Mouse (Mus musculus): ENCODE data around the gene Slc25a19.

Slc25a19 gene

DNA sequence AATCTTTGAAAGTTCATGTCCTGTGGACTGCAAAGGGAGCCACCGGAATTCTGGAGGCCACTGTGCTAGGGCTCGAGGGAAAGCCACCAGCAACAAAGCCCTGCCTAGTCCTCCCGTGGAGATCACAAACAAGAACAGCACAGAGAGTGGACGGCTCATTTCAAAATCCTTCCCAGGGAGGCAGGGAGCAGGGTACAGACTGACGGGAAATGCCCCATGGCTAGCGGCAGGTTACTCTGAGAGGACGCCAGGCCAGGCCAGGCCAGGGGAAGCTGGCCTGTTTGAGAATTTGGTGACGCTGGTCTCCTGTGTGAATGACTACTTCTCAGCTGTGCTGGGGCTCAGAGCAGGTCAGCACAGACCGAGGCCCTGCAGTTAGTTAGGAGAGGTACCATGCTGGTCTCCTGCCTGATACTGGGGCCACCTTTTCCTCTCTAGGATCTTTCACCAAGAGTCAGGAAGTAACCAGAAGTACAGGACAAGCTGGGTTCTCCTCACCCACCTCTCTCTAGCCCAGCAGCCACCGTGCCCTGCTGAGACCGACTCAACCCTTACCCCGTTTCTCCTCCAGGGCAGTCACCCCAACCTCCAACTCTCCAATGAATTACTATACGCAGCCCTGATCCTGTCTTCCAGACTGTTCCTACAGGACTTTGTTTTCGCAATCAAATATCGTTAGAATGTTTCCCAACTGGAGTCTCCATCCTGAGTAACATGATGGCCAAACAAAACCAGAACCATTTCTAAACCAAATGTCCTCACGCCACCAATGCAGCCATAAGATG is 9.2 kb downstream of the Slc25a19 start:
- DNase-seq (ENCODE audit: low spot score in 2 of 2) = no peak

DNA sequence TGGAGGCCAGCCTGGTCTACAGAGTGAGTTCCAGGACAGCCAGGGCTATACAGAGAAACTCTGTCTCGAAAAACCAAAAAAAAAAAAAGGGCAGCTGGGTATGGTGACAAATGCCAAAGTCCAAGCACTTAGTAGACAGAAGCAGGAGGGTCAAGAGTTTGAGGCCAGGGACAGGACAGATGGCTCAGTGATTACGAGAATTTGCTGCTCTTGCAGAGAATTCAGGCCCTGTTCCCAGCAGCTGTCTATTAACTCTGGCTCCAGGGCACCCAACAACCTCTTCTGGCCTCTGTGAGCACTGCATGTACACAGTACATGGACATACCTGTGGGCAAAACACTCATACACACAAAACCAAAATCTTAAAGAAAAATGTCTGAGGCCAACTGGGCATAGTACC is 10.1 kb downstream of the Slc25a19 start:
- no peak for DNase-seq (ENCODE audit: low spot score in 2 of 2)

- no peak for DNase-seq (ENCODE audit: low spot score in 2 of 2)
Observed at GRCm38 (mm10) chr11:115616893-115617292, 11.2 kb downstream of the Slc25a19 start.

DNA sequence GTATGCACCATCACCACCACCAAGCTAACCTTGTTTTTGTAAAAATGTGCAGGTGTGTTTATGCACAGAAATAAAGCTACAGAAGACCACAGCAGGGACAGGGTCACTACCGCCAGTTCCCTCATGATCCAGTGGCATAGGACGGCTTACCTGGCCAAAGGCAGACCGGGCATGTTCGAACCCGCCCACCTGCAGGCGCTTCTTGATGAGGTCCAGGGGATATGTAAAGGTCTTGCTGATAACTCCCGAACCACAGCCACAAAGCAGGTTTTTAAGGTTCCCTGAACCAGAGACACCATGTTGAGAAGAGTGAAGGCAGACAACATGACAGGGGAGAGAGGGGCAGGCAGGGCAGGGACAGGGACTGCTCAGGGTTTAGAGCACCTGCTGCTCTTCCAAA is 11.7 kb downstream of the Slc25a19 start:
- no peak for DNase-seq (ENCODE audit: low spot score in 2 of 2)

- no peak for DNase-seq (ENCODE audit: low spot score in 2 of 2)
Observed at GRCm38 (mm10) chr11:115615875-115616274, 12.2 kb downstream of the Slc25a19 start.

- DNase-seq (ENCODE audit: low spot score in 2 of 2) = no peak
Observed at GRCm38 (mm10) chr11:115615108-115615825, 12.8 kb downstream of the Slc25a19 start.

DNA sequence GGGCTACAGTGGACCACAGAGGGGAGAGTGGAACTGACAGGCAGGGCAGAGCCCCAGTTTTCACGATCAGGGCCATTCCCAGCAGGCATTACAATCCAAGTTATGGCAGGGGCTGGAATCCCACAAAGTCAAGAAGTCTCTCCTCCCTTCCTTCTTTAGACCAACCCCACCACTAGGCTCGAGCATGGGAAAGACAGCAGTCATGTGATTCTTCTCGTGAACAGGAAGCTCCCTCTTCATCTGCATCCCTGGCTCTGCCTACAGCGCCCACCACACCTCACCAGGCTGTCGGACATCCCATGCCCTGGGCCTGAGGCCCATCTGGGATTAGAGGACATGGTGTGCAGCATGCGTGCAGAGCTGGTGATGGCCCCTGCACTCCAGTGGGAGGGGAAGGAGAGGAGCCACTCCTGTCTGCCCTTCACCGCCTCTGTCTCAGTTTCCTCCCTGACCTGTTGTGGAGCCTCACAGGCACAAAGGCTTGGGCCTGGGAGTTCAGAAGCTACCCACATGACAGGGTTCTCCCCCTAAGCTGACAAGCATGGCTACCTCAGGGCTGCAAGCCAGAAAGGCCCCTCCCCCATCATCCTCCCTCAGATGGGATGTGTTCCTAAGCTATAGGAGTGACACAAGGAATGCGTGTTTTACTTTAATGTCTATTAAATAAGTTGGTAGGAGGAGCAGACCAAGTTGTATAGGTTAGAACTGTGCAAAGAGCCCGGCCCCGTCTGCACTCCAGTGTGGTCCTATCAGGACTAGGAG is 13.6 kb downstream of the Slc25a19 start:
- DNase-seq (ENCODE audit: low spot score in 2 of 2) = no peak

- peak in 1 of 2 experiments; percentile 16 for DNase-seq (ENCODE audit: low spot score in 2 of 2)
Observed at GRCm38 (mm10) chr11:115613138-115613945, 14.8 kb downstream of the Slc25a19 start.

DNA sequence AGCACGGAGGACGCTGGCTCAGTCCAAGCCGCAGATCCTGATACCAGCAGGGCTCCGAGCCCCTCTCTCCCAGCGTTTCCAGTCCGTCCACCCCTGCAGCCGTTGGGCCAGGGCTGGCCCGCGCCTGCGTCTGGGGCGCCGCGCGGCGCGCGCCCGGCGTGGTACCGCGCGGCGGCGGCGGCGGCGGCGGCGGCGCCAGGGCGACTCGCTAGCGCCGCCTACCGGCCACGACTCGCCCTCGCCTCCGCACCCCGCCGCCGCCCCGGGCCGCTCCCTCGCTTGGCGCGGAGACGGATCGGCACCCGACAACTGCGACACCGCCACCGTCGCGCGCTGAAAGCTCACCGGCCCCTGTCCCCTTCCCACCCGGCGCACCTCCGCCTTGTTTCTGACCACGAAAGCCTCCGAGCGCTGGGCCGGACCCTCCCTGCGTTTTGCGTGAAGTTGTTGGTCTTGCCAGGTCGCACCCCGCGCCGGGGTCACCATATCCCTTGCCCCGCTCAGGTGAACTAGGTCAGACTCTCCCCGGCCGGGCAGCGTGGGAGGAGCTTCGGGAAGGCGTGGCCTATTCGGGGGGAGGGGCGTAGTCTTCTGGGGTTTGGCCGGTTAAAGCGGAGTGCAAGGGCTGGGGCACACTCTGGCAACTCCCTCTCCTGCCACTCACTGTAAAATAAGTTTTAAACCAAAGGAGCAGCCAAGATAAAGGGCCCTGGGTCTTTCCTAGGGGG is 15.5 kb downstream of the Slc25a19 start, which contains the start of gene Mif4gd:
Gene Mif4gd, minus strand, starts transcription at position 560 of the 728 bp plus-strand sequence.
- peak; percentile 68 to 75 for DNase-seq (ENCODE audit: low spot score in 2 of 2)

DNA sequence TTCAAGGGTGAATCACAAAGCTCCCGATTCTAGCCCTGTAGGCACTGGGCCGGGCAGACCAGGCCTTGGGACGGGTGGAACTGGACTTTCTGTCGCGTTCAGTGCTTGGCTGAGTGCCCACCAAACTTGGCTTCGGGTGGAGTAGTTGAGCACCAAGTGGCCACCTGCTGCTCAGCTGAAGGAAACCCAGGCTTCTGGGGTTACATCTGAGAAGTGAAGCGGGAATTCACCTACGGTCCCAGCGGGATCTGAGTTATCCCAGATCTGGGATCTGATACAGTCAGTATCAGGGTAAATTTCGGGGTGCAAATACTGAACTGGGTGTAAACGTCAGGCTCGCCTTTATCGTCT is 16.1 kb downstream of the Slc25a19 start:
- peak; percentile 49 to 51 for DNase-seq (ENCODE audit: low spot score in 2 of 2)

DNA sequence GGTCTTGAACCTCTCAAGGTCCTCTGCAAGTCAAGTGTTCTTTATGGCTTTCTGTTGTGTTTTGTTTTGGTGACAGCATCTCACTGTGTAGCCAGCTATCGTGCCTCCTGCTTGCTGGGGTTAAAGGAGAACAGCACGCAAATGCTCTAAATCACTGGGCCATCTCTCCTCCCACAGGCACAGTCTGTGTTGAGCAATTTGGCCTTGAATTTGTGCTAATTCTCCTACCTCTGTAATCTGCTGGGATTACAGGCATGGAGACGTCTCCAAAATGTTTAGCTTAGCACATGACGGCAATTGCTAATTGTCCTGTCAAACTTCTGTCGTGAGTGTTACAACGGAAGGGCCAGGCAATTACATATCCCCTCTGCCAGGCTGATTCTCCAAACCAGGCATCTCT is 16.9 kb downstream of the Slc25a19 start:
- no peak for DNase-seq (ENCODE audit: low spot score in 2 of 2)

- DNase-seq (ENCODE audit: low spot score in 2 of 2) = no peak
Observed at GRCm38 (mm10) chr11:115609576-115609975, 18.5 kb downstream of the Slc25a19 start.

- DNase-seq (ENCODE audit: low spot score in 2 of 2) = peak in 1 of 2 experiments; percentile 41
Observed at GRCm38 (mm10) chr11:115608421-115609399, 19.4 kb downstream of the Slc25a19 start.

- DNase-seq (ENCODE audit: low spot score in 2 of 2) = no peak
Observed at GRCm38 (mm10) chr11:115606733-115607132, 21.4 kb downstream of the Slc25a19 start.

GRCm38 (mm10) chr11:115604304-115604696 is 23.8 kb downstream of the Slc25a19 start:
- no peak for DNase-seq (ENCODE audit: low spot score in 2 of 2)

- peak; percentile 86 to 88 for DNase-seq (ENCODE audit: low spot score in 2 of 2)
Observed at GRCm38 (mm10) chr11:115603476-115604303, 24.4 kb downstream of the Slc25a19 start, which contains the start of the genes Mrps7 and Gga3. Gene Mrps7 (plus strand): TSS chr11:115603925. Gene Gga3 (minus strand): TSS chr11:115604051.

- DNase-seq (ENCODE audit: low spot score in 2 of 2) = no peak
Observed at GRCm38 (mm10) chr11:115603128-115603475, 25.0 kb downstream of the Slc25a19 start.

DNA sequence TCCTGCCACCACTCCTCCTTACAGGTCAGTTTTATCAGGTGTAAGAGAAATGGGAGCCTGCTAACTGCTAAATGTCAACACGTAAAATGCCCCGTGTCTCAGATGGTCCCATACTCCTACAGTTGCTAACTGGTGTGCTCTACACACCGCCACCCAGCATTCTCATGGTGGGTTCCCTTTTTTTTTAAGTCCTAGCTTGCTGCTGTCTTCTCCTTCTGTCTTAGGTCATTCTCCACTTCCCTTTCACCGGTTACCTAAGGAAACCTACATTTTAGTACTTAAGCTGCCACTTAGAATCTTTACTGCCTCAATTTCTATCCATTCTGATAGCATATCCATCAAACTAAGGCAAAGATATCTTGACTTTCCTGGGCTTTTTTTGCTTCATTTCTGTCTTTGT is 26.9 kb downstream of the Slc25a19 start:
- no peak for DNase-seq (ENCODE audit: low spot score in 2 of 2)

- DNase-seq (ENCODE audit: low spot score in 2 of 2) = no peak
Observed at GRCm38 (mm10) chr11:115600743-115601142, 27.4 kb downstream of the Slc25a19 start.
